Mouse (Mus musculus) brain, adult 2 months (tissue): ENCODE results near the gene Ptprn2.

ENCODE experiments used
- DNase-seq: peaks from one replicate; pipeline ENCODE4 v3.0.0; 2011; ENCODE audit warnings: low read depth, low spot score

The Ptprn2 gene

GRCm38 (mm10) chr12:116887496-116888281 lies 402.2 kb downstream of the Ptprn2 start:
- no peak for DNase-seq

- DNase-seq, result peak; percentile 40
Observed at GRCm38 (mm10) chr12:116888856-116889255, 403.3 kb downstream of the Ptprn2 start.

GRCm38 (mm10) chr12:116892584-116892983 lies 407.1 kb downstream of the Ptprn2 start:
- no peak for DNase-seq

- no peak for DNase-seq
Observed at GRCm38 (mm10) chr12:116896651-116897050, 411.1 kb downstream of the Ptprn2 start.

DNA sequence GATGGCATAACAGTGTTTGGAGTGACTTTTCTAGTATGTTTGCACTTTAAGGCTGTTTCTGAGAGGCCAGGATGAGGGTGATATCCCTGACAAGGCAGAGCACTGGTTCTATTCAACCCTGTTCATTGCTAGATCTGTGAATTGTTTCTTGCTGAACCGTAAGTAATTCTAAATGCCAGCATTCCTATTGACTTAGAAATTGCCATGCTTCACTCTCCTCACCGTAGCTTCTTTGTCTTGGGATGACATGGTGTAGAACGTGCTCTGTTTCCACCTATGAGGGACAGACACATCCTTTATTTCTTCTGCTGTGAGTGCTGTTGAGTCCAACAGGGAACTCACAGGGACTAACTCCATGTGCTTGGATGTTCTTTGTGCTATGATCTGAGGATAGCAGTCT lies 416.3 kb downstream of the Ptprn2 start:
- DNase-seq, result no peak

- DNase-seq, result peak; percentile 81
Observed at GRCm38 (mm10) chr12:116907424-116907823, 421.9 kb downstream of the Ptprn2 start.

- peak; percentile 87 for DNase-seq
Observed at GRCm38 (mm10) chr12:116908668-116909067, 423.1 kb downstream of the Ptprn2 start.

GRCm38 (mm10) chr12:116916776-116917175 lies 431.3 kb downstream of the Ptprn2 start:
- no peak for DNase-seq

DNA sequence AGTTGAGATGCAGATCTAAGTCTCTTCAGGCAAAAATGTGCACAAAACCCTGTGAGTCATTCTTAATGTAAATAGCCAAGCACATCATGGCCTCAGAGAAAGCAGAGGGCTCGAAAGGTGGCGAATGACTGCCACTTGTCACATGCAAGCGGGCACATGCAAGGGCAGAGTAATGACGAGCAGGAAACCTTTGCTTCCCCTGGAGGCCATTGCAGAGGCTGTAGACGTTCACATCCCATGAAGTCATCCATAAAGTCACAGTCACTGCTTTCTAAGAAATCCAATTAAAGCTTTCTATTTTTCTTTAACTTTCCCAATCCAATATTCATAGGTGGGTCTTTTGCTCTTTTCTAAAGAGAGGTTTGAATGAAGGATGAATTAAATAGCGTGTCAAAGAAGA lies 433.7 kb downstream of the Ptprn2 start:
- DNase-seq, result no peak

- DNase-seq, result peak; percentile 68
Observed at GRCm38 (mm10) chr12:116919691-116920526, 434.4 kb downstream of the Ptprn2 start.

GRCm38 (mm10) chr12:116927115-116927514 lies 441.6 kb downstream of the Ptprn2 start:
- no peak for DNase-seq

DNA sequence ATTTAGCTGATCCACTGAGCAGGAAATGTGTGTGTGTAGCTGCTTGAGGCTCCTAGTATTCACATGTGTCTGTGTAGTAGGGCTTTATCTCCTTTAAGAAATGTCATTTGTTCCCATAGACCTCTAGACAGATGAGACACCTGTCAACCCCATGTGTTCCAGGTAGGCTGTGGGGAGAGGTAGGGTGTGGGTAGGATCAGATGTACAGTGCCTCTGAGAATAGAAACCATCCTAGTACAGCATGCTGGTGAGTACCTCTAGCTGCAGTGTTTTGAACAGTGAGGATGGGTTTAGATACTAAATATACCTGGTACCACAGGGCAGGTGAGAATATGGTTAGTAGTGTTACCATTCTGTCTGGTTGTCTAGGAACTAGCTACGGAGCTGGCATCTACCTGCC lies 442.0 kb downstream of the Ptprn2 start:
- no peak for DNase-seq

- peak; percentile 34 for DNase-seq
Observed at GRCm38 (mm10) chr12:116938158-116938854, 452.8 kb downstream of the Ptprn2 start.

- no peak for DNase-seq
Observed at GRCm38 (mm10) chr12:116943883-116944282, 458.4 kb downstream of the Ptprn2 start.

- DNase-seq, result peak; percentile 51
Observed at GRCm38 (mm10) chr12:116948151-116948928, 462.8 kb downstream of the Ptprn2 start.

- no peak for DNase-seq
Observed at GRCm38 (mm10) chr12:116949726-116950125, 464.2 kb downstream of the Ptprn2 start.

DNA sequence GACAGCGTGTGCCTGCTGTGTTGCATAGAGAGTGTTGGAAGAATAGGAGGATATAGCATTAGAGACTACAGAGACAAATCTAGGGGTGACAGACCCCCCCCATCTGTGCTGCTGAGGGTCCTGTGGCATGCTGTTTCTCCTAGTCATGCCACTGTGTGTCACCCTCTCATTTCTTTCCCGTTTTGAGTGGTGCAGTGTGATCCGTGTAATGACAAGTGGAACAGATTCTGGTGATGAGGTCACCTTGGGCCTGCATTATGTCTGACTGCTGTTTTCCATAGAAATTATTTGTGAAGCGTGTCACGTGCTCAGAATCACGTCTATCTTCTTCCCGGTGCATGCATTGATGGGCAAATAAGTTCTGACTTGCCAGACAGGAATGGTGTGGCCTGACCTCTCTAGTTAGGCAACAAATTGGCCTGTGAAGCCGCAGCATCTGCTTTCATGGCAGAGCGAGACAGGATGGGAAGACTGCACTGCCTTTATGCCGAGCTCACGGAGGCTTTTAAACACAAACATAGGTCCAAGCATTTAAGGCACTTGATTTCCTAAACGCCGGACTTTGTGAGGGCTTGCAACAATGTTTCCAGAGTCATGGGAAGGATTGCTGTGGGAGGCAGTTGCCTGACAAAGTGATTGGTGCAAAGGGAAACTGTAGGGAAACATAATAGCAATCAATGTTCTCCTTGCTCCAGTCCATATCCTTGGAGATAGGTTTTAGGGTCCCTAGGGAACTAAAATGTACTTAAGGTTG lies 467.1 kb downstream of the Ptprn2 start:
- DNase-seq, result no peak

DNA sequence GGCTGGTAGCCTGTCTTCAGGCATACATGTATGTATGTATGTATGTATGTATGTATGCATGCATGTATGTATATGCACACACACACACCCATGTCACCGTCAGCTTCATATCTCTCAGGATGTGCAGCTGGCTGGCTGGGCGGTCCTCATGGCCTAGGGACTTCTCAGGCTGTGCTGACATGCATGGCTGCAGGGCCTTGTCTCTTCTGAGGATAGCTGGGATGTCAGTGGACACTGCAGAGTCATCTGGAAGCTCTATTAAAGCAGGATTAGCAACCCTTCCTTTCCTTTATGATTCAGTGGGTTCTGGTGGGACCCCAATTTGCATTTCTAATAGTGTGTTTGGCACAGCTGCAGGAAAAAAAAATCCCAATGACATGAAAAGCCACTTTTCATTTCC lies 473.6 kb downstream of the Ptprn2 start:
- DNase-seq, result no peak

DNA sequence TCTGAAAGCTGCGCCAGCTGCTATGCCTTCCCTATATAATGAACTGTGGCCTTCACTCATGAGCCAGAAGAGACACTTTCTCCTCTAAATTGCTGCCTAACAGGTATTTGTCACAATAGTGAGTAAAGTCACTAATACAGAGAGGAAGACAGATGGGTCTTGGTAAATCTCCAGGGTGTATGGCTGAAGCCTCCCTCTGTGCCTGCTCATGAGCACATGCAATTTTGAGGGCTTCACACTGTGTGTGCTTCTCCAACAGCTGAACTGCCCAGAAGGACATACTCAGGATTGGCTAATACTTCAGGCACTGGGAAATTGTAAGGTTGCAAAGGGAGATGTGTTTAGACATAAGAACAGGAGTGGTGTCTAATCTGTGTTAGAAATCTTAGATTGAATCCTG lies 478.4 kb downstream of the Ptprn2 start:
- DNase-seq, result peak; percentile 65

GRCm38 (mm10) chr12:116968215-116968939 lies 482.9 kb downstream of the Ptprn2 start:
- DNase-seq, result peak; percentile 79
